Mouse (Mus musculus): ENCODE measurements around the gene Olfr429.
"Not testable (repeated sequence)": the region's sequence is repeated elsewhere in the genome, so short reads cannot be mapped to it uniquely, and the experiment has no call there.

The Olfr429 gene

GRCm38 (mm10) chr1:174084031-174084430 lies at the start of gene Olfr429:
Gene Olfr429 (plus strand): TSS chr1:174084331.
- no peak for DNase-seq (ENCODE audit: low read depth, low spot score)
- Histone ChIP-seq H3K27me3 (ENCODE audit: control insufficient read depth, insufficient read depth, low read length, poor library complexity, severe bottlenecking) (no peaks in the 10 kb centered on the region), H3K36me3 (ENCODE audit: control insufficient read depth, insufficient read depth, low read length, poor library complexity, severe bottlenecking) (no peaks in the 10 kb centered on the region)

GRCm38 (mm10) chr1:174035841-174036240 lies 48.3 kb upstream of the Olfr429 start:
- no peak for DNase-seq (ENCODE audit: low read depth, low spot score)
- Histone ChIP-seq H3K36me3 (ENCODE audit: control insufficient read depth, insufficient read depth, low read length, poor library complexity, severe bottlenecking) (no peaks in the 10 kb centered on the region), H3K27me3 (ENCODE audit: control insufficient read depth, insufficient read depth, low read length, poor library complexity, severe bottlenecking) (no peaks in the 10 kb centered on the region)

GRCm38 (mm10) chr1:174038480-174038879 lies 45.7 kb upstream of the Olfr429 start:
- no peaks in the 10 kb centered on the region for H3K27me3 ChIP-seq (ENCODE audit: control insufficient read depth, insufficient read depth, low read length, poor library complexity, severe bottlenecking)
- no peaks in the 10 kb centered on the region for H3K36me3 ChIP-seq (ENCODE audit: control insufficient read depth, insufficient read depth, low read length, poor library complexity, severe bottlenecking)
- no peak for DNase-seq (ENCODE audit: low read depth, low spot score)

GRCm38 (mm10) chr1:174040523-174041177 lies 43.5 kb upstream of the Olfr429 start, which contains the start of gene Olfr433:
Gene Olfr433 (plus strand): TSS chr1:174040705.
- peak; percentile 75 for DNase-seq (ENCODE audit: low read depth, low spot score)
- Histone ChIP-seq H3K36me3 (ENCODE audit: control insufficient read depth, insufficient read depth, low read length, poor library complexity, severe bottlenecking) (no peaks in the 10 kb centered on the region), H3K27me3 (ENCODE audit: control insufficient read depth, insufficient read depth, low read length, poor library complexity, severe bottlenecking) (no peaks in the 10 kb centered on the region)

- H3K27me3 ChIP-seq (ENCODE audit: control insufficient read depth, insufficient read depth, low read length, poor library complexity, severe bottlenecking); H3K36me3 ChIP-seq (ENCODE audit: control insufficient read depth, insufficient read depth, low read length, poor library complexity, severe bottlenecking); DNase-seq (ENCODE audit: low read depth, low spot score): not testable (repeated sequence)
Observed at GRCm38 (mm10) chr1:174042091-174042884, 41.8 kb upstream of the Olfr429 start.

- DNase-seq (ENCODE audit: low read depth, low spot score): no peak
- Histone ChIP-seq H3K27me3 (ENCODE audit: control insufficient read depth, insufficient read depth, low read length, poor library complexity, severe bottlenecking) (no peaks in the 10 kb centered on the region), H3K36me3 (ENCODE audit: control insufficient read depth, insufficient read depth, low read length, poor library complexity, severe bottlenecking) (no peaks in the 10 kb centered on the region)
Observed at GRCm38 (mm10) chr1:174044431-174044830, 39.7 kb upstream of the Olfr429 start.

GRCm38 (mm10) chr1:174048227-174048626 lies 35.9 kb upstream of the Olfr429 start:
- H3K36me3 ChIP-seq (ENCODE audit: control insufficient read depth, insufficient read depth, low read length, poor library complexity, severe bottlenecking); DNase-seq (ENCODE audit: low read depth, low spot score); H3K27me3 ChIP-seq (ENCODE audit: control insufficient read depth, insufficient read depth, low read length, poor library complexity, severe bottlenecking): not testable (repeated sequence)

GRCm38 (mm10) chr1:174048893-174049292 lies 35.2 kb upstream of the Olfr429 start, which contains the start of gene Olfr432:
Gene Olfr432 (plus strand): TSS chr1:174049205.
- H3K36me3 ChIP-seq (ENCODE audit: control insufficient read depth, insufficient read depth, low read length, poor library complexity, severe bottlenecking): no peaks in the 10 kb centered on the region
- DNase-seq (ENCODE audit: low read depth, low spot score): no peak
- no peaks in the 10 kb centered on the region for H3K27me3 ChIP-seq (ENCODE audit: control insufficient read depth, insufficient read depth, low read length, poor library complexity, severe bottlenecking)

GRCm38 (mm10) chr1:174049357-174049756 lies 34.8 kb upstream of the Olfr429 start:
- not testable (repeated sequence) for DNase-seq (ENCODE audit: low read depth, low spot score); H3K36me3 ChIP-seq (ENCODE audit: control insufficient read depth, insufficient read depth, low read length, poor library complexity, severe bottlenecking); H3K27me3 ChIP-seq (ENCODE audit: control insufficient read depth, insufficient read depth, low read length, poor library complexity, severe bottlenecking)

- Histone ChIP-seq H3K27me3 (ENCODE audit: control insufficient read depth, insufficient read depth, low read length, poor library complexity, severe bottlenecking) (no peaks in the 10 kb centered on the region), H3K36me3 (ENCODE audit: control insufficient read depth, insufficient read depth, low read length, poor library complexity, severe bottlenecking) (no peaks in the 10 kb centered on the region)
- peak; percentile 26 for DNase-seq (ENCODE audit: low read depth, low spot score)
Observed at GRCm38 (mm10) chr1:174050532-174050931, 33.6 kb upstream of the Olfr429 start.

- no peak for DNase-seq (ENCODE audit: low read depth, low spot score)
- no peaks in the 10 kb centered on the region for H3K36me3 ChIP-seq (ENCODE audit: control insufficient read depth, insufficient read depth, low read length, poor library complexity, severe bottlenecking)
- no peaks in the 10 kb centered on the region for H3K27me3 ChIP-seq (ENCODE audit: control insufficient read depth, insufficient read depth, low read length, poor library complexity, severe bottlenecking)
Observed at GRCm38 (mm10) chr1:174051515-174051914, 32.6 kb upstream of the Olfr429 start.

GRCm38 (mm10) chr1:174051931-174052536 lies 32.1 kb upstream of the Olfr429 start:
- Histone ChIP-seq H3K36me3 (ENCODE audit: control insufficient read depth, insufficient read depth, low read length, poor library complexity, severe bottlenecking) (no peaks in the 10 kb centered on the region), H3K27me3 (ENCODE audit: control insufficient read depth, insufficient read depth, low read length, poor library complexity, severe bottlenecking) (no peaks in the 10 kb centered on the region)
- DNase-seq (ENCODE audit: low read depth, low spot score): no peak

GRCm38 (mm10) chr1:174052981-174053380 lies 31.1 kb upstream of the Olfr429 start:
- DNase-seq (ENCODE audit: low read depth, low spot score): no peak
- no peaks in the 10 kb centered on the region for H3K36me3 ChIP-seq (ENCODE audit: control insufficient read depth, insufficient read depth, low read length, poor library complexity, severe bottlenecking)

GRCm38 (mm10) chr1:174055248-174055647 lies 28.9 kb upstream of the Olfr429 start:
- peak; percentile 29 for DNase-seq (ENCODE audit: low read depth, low spot score)
- Histone ChIP-seq H3K36me3 (ENCODE audit: control insufficient read depth, insufficient read depth, low read length, poor library complexity, severe bottlenecking) (no peaks in the 10 kb centered on the region), H3K27me3 (ENCODE audit: control insufficient read depth, insufficient read depth, low read length, poor library complexity, severe bottlenecking) (no peaks in the 10 kb centered on the region)

More at GRCm38 (mm10) chr1:174052981-174053380, 31.1 kb upstream of the Olfr429 start:
- H3K27me3 ChIP-seq (ENCODE audit: control insufficient read depth, insufficient read depth, low read length, poor library complexity, severe bottlenecking): no peaks in the 10 kb centered on the region

- Histone ChIP-seq H3K27me3 (ENCODE audit: control insufficient read depth, insufficient read depth, low read length, poor library complexity, severe bottlenecking) (no peaks in the 10 kb centered on the region), H3K36me3 (ENCODE audit: control insufficient read depth, insufficient read depth, low read length, poor library complexity, severe bottlenecking) (no peaks in the 10 kb centered on the region)
- DNase-seq (ENCODE audit: low read depth, low spot score): no peak
Observed at GRCm38 (mm10) chr1:174066305-174066704, 17.8 kb upstream of the Olfr429 start, which contains the start of gene Olfr430. Gene Olfr430 (plus strand): TSS chr1:174066605.

All from splenic B cell, adult 2 months (primary cell).